Mouse (Mus musculus) embryo, embryonic 10.5 days (tissue): ENCODE data around the gene Ptk7.

ENCODE experiments used
- DNase-seq: peaks from one replicate; pipeline ENCODE4 v3.0.0-alpha.2; 2015; ENCODE audit warnings: low spot score

Ptk7 gene

GRCm38 (mm10) chr17:46628791-46629684 is at the start of gene Ptk7:
TSS of gene Ptk7 (minus strand) at chr17:46629504.
- peak; percentile 93 for DNase-seq

DNA sequence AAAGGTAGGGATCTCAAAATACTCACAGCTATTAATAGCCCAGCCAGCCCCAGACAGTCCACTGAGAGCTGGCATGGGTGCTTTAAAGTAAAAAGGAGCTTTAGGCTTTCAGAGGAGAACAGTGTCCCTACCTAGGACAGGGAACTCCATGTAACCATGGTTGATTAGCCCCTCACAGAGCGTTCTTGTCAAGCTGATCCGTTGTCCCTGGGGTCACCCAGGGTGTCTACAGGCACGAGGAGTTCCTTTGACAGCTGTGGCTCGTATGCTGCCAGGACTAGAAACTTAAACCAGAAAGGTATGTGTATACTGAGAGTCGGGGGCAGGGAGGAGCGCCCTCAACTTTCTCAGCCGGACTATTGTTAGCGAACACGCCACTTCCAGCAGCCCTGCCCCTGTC is 49.6 kb upstream of the Ptk7 start:
- no peak for DNase-seq

DNA sequence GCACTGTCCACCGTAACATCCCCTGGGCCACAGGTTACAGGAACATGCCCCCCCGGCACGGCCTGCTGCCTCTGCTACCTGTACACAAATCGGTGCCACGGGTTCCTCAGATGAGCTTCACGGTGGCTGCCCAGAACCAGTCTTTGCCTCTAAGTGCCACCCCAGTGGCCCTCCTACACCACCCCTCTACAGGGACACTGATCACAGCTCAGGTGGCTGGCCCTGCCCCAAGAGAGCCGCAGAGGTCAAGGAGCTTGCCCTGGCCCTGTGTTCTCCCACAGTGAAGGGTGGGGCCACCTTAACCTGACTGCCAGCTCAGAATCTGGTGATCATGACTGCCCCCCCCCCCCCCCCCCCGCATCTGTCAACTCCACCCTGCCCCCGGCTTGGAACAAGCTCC is 49.1 kb upstream of the Ptk7 start, which contains the start of gene Mea1:
Gene Mea1 (plus strand): TSS at position 378 of the 400 bp plus-strand sequence.
- DNase-seq: no peak

DNA sequence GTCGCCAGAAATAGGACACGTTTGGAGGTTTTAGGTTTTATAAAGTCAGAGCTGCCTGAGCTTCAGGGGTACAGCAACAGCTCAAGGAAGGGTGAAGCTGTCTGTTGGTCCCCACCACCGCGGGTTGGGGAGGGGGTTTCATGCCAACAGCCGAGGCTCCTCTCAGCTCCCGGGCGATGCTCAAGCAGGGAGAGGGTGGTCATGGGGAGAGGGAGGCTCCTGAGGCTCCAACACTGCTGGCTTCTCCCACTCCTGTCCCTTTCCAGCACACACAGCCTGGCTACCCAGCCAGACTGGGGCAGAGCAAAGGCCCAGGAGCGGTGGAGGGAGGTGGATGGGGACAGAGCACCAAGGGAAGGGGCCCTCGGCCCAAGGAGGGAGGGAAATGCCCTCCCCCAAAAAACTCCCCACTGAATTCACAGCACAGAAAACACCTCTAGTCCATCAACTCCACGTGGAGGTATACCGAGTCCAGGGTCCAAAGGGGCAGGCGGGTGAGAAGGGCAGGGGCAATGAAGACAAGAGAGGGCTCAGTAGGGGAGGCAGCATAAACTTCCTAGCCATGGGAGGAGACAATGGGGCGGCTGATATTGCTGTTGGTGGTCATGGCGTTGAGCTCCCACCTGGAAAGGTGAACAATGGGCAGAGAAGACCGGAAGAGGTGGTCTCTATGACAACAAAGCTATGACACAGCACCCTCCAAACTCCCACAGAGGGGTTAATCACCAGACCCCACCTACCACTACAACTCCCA is 45.4 kb upstream of the Ptk7 start:
- DNase-seq: no peak

GRCm38 (mm10) chr17:46673850-46674529 is 44.7 kb upstream of the Ptk7 start, which contains the start of gene Rrp36:
TSS of gene Rrp36 (minus strand) at chr17:46674352.
- DNase-seq: peak; percentile 96

GRCm38 (mm10) chr17:46669911-46670310 is 40.6 kb upstream of the Ptk7 start:
- no peak for DNase-seq

DNA sequence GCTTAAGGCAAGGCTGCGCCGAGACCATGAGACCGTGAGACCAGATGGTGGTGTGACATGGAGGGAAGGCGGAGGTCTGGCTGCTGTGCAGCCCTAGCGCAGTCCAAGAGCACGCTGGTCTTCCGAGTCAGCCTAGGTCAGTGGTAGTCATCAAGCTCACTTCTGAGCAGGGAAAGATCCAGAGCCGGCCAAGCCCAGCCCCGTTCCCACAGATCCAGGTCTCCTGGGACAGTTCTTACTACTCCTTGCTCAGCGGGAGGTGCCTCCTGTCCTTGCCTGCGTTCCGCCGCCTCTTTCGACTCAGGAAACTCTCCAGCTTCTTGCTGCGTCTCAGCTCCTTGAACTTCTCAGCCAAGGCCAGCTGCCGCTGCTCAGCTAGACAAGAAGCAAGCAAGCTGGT is 38.4 kb upstream of the Ptk7 start:
- no peak for DNase-seq

GRCm38 (mm10) chr17:46662730-46663129 is 33.4 kb upstream of the Ptk7 start:
- DNase-seq: no peak

DNA sequence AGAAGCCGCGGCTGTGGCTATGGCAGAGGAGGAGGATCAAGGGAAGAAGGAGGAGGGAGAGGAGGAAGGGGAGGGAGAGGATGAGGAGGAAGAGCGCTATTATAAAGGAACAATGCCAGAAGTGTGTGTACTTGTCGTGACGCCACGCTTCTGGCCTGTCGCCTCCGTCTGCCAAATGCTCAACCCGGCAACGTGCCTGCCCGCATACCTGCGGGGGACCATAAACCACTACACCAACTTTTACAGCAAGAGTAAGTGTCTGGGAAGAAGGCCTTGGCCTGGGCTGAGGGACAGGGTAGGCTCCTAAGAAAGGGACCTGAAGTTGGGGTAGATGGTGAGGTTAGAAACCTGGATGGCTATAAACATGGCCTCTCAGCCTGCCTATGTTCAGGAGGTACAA is 32.7 kb upstream of the Ptk7 start:
- DNase-seq: no peak

DNA sequence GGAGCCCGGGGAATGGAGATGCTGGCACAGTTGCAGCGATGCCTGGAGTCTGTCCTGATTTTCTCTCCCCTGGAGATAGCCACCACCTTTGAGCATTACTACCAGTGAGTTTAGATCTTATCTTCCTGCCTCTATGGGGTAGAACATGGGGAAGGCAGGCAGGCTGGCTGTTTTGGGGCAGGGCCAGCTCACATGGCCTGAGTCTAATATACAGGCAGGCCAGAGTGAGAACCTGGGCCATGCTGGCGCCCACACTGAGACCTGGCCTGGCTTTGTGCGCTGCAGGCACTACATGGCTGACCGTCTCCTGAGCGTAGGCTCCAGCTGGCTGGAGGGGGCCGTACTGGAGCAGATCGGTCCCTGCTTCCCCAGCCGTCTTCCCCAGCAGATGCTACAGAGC is 32.0 kb upstream of the Ptk7 start:
- DNase-seq: no peak

- no peak for DNase-seq
These were observed 26.8 kb upstream of the Ptk7 start for GRCm38 (mm10) chr17:46656054-46656453.

DNA sequence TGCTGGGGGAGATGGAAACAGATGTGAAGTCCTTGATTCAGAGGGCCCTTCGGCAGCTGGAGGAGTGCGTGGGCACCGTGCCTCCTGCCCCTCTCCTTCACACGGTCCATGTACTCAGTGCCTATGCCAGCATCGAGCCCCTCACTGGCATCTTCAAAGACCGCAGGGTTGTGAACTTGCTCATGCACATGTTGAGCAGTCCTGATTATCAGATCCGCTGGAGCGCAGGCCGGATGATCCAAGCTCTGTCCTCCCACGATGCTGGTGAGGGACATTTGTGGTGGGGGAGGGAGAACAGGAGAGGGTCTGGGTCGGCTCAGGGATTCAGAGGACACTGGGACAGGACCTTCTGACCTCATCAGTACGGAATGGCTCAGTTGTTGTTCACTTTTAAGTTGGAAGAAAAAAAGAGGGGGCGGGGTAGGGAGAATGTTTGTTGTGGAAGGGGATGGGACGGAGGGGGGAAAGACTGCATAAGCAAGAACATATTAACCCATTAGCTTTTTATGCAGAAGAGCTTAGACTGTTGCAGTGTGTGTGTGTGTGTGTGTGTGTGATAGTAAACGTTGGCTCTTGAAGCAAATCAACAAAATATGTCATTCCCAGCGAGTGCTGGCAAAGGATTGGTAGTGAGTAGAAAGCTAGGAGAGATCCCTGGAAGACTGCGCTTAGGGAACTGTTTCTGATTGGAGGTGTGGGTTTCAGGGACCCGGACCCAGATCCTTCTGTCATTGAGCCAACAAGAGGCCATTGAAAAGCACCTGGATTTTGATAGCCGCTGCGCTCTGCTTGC is 22.6 kb upstream of the Ptk7 start:
- no peak for DNase-seq

DNA sequence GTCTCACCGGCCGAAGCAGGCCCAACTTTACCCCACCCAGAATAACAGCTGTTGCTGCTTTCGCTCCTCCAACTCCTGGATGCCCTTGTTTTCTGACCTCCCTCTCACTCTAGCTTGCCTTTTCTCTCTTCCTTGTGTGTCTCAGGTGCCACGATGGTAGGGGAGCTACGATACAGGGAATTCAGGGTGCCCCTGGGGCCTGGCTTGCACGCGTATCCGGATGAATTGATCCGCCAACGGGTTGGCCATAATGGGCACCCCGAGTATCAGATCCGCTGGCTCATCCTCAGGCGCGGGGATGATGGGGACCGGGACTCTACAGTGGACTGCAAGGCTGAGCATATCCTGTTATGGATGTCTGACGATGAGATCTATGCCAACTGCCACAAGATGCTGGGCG is 22.0 kb upstream of the Ptk7 start:
- peak; percentile 12 for DNase-seq

GRCm38 (mm10) chr17:46650232-46651031 is 21.1 kb upstream of the Ptk7 start, which contains the start of gene Cul7:
TSS of gene Cul7 (plus strand) at chr17:46650337.
- peak; percentile 96 for DNase-seq

GRCm38 (mm10) chr17:46649811-46650210 is 20.5 kb upstream of the Ptk7 start:
- DNase-seq: no peak

GRCm38 (mm10) chr17:46648436-46648835 is 19.1 kb upstream of the Ptk7 start:
- no peak for DNase-seq

DNA sequence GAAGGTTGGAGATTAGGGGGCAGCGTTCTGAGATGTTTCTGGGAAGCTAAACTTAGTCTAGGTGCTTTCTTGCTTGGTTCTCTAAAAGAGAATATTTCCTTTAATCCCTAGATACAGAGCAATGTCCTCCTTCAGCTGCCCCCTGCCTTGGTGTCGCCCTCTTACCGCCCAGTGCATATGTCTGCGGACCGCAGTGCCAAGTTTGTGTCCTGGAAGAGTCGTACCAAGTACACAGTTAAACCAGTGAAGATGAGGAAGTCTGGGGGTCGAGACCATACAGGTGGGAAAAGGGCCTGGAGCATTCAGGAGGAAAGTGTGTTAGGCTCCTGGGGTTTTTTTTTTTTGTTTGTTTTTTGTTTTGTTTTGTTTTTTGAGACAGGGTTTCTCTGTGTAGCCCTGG is 18.0 kb upstream of the Ptk7 start:
- no peak for DNase-seq

- no peak for DNase-seq
These were observed 17.0 kb upstream of the Ptk7 start for GRCm38 (mm10) chr17:46646322-46646662.

DNA sequence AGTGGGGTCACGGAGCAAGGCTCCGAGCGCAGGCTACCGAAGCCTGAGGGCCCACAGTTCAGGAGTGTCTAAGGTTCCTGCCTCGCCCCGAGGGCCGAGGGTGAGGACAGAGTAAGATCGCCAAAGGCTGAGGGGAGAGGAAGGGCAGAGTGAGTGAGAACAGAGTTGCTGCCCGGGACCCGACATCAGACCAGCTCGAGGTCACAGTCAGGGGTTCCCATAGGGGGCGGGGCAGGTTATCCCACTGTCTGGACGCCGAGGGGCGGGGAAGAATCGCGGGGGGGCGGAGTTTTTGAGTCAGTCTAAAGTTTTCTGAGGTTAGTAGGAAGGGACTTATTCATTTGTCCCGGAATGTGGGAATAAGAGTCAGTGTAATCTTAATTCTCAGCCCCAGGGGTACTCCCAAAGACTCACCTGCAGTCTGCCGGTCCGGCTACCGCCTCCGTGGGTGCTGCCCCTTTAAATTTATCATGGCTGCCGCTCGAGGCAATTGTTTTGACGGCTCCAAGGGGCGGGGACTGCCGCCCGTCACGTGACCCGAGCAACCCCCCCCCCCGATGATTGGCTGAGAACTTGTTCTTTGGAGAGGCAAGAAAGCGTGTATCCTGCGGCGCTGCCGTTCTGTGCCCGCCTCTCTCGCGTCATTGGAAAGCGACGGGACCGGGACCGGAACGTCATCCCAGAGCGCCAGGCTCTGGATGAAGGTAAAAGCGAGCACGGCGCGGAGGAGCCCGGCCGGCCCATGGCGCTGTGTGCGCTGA is 16.4 kb upstream of the Ptk7 start, which contains the start of the genes Klc4 and Mrpl2:
Gene Klc4 (minus strand): TSS at position 462 of the 761 bp plus-strand sequence.
Gene Mrpl2 (plus strand): TSS at position 669 of the 761 bp plus-strand sequence.
- peak; percentile 98 for DNase-seq
